Comparison of ENCODE assay signal across 23 mouse cellular contexts in the genomic region with DNA sequence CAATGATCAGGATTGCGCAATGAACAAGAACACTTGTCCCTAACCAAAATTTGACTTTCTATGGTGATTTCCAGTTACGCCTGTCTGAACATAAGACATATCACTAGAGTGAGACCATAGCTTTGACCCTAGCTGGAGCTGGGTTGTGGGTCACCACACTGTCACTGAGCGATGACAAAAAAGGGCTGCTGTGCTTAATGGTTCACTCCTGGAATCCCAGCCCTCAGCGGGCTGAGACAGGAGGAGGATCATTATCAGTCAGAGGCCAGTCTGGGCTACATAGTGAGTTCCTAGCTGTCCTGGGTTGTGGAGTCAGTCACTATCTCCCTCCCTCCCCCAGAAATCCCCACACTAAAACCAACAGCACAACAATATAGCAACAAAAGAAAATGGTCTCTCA. TPM values are rescaled to one million over a fixed set of nuclear protein-coding genes. Genes with fewer than 3 reads are reported as not detected.
"Had no signal": no experiment of that assay in that cellular context is flagged by ENCODE, and none has a peak within 500 bp of the region (broad histone marks: within the 10 kb centered on the region; RNA-seq: fewer than 3 reads in every experiment).

No protein-coding gene starts in this region.

- ATAC-seq: liver, postnatal 0 days; lung, postnatal 0 days; midbrain, embryonic 13.5 days; midbrain, embryonic 15.5 days had no signal

- H3K9me3 ChIP-seq: liver, embryonic 15.5 days; lung, embryonic 15.5 days; megakaryocyte, embryonic 14.5 days; midbrain, embryonic 13.5 days; midbrain, embryonic 15.5 days; neural tube, embryonic 13.5 days had no signal

- H3K4me2 ChIP-seq: liver, embryonic 15.5 days; lung, embryonic 15.5 days; midbrain, embryonic 11.5 days; midbrain, embryonic 13.5 days; midbrain, embryonic 15.5 days; neural tube, embryonic 13.5 days had no signal

- H3K4me1 ChIP-seq: liver, embryonic 15.5 days; lung, embryonic 15.5 days; midbrain, embryonic 13.5 days; midbrain, embryonic 15.5 days; neural tube, embryonic 13.5 days had no signal

- H3K4me3 ChIP-seq: liver, embryonic 15.5 days; lung, embryonic 15.5 days; megakaryocyte, embryonic 14.5 days; midbrain, embryonic 13.5 days; midbrain, embryonic 15.5 days; neural tube, embryonic 13.5 days had no signal

- DNase-seq: liver, postnatal 0 days; lung, adult 2 months; lung, postnatal 14 days; lung, postnatal 36 days; right cerebral cortex, postnatal 14 days; spleen, adult 18-20 months; thymus, adult 18-20 months; thymus, postnatal 14 days; thymus, postnatal 36 days had no signal

- H3K27ac ChIP-seq: liver, embryonic 15.5 days; lung, embryonic 15.5 days; macrophage; midbrain, embryonic 13.5 days; midbrain, embryonic 15.5 days; neural tube, embryonic 13.5 days had no signal

- H3K27me3 ChIP-seq: liver, embryonic 15.5 days; lung, embryonic 15.5 days; megakaryocyte, embryonic 14.5 days; midbrain, embryonic 13.5 days; midbrain, embryonic 15.5 days; neural tube, embryonic 13.5 days had no signal

- H3K9ac ChIP-seq: liver, embryonic 15.5 days; liver, postnatal 0 days; lung, embryonic 15.5 days; midbrain, embryonic 13.5 days; midbrain, embryonic 15.5 days; neural tube, embryonic 13.5 days had no signal

- H3K36me3 ChIP-seq: liver, embryonic 15.5 days; lung, embryonic 15.5 days; midbrain, embryonic 13.5 days; midbrain, embryonic 15.5 days; neural tube, embryonic 13.5 days had no signal

RNA-seq across cellular contexts. Expression of a gene that starts 18.8 kb away (rescaled TPM):
- polyA plus RNA-seq: liver, embryonic 15.5 days; liver, postnatal 0 days; lung, adult 2 months; lung, embryonic 15.5 days; lung, postnatal 0 days; macrophage; midbrain, embryonic 11.5 days; midbrain, embryonic 13.5 days; midbrain, embryonic 15.5 days; midbrain, postnatal 0 days; neural tube, embryonic 13.5 days; small intestine, adult 2 months; stomach, embryonic 14.5 days; stomach, embryonic 16.5 days; thymus, postnatal 0 days had no signal
